Mouse (Mus musculus) mature B cell (primary cell): ENCODE data around the gene Kcnf1.

Source experiments
- in situ Hi-C: fragments of 300-500 bp; cut with MboI; formaldehyde crosslinking; loops from 2 replicates; pipeline ENCODE4 v1.14.3; 2019

The Kcnf1 gene

DNA sequence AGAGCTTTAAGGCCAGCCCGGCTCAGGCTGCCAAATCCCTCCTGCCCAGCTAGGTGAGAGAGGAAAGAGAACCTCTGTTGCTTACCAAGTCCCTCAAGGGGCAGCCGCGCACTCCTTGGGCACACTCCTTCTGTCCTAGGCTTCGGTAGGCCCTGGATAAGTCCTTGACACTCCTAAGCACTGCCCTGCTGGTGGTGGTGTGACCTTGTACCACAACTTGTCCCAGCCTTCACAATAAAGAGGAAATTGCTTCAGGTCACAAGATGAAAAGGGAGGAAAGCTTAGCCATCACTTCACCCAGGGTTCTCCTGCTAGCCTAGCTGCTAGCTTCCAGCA lies at the start of gene Kcnf1:
Kcnf1 (minus strand) TSS at position 132 of the 336 bp plus-strand sequence.
- in situ Hi-C loops = no loop called here

DNA sequence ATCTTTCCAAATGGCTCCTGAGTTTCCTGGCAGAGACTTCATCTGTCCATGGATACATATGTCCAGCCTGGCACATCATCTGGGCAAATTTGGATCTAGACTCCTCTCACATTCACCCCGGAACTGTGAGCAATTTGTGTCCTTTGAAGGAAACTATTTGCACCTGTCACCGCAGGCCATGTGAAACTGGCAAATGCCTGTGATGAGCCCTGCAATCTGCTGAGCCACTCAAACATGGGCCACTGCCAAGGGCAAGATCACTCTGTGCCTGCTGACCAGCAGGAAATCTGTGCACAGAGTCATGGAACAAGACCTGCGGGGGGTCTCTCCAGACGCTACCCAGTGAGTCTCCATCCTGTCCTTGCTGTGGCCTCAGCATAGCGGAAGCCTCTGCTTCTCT lies 48.3 kb upstream of the Kcnf1 start:
- in situ Hi-C loops = no loop called here

DNA sequence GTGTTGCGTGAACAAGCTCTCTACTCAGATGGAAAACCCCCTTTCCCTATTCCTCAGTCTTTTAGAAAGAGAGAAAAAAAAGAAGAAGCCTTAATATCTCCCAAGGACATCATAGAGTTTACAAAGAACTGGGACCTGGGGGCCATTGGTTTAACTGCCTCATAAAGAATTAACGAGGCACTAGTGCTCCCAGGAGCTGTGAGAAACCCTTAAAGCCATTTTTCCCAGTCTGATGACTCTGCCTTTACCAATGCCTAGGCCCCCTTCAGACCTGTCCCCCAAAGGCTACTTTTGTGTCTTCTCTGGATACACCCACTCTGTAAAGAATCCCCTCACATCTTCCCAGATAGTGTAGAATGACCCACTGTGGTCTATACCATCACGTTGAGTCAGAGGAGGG lies 46.4 kb upstream of the Kcnf1 start:
- in situ Hi-C loops = no loop called here

DNA sequence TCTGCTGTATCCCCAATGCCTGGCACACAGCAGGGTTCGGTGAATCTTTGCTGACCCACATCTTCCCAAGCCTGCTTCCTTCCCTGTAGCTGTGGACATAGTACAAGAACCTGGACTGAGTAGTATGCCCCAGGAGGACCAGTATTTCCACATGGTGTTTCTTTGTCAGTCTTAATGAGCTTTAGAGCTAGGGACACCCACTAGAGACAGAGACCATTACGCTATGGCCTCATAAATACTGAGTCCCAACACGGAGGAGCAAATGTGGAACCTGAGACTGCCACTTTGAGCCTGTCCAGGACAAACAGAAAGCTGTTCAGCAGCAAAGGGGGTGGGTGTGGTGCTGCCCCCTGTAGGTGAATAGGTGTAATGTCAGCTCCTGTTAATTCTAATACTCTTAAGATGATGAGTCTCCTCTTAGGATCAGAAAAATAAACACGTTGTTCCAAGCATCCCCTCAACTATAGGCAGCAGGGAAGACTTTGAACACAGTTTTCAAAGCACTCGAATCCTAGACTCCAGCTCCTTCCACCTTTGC lies 45.3 kb upstream of the Kcnf1 start:
- in situ Hi-C loops = no loop called here

DNA sequence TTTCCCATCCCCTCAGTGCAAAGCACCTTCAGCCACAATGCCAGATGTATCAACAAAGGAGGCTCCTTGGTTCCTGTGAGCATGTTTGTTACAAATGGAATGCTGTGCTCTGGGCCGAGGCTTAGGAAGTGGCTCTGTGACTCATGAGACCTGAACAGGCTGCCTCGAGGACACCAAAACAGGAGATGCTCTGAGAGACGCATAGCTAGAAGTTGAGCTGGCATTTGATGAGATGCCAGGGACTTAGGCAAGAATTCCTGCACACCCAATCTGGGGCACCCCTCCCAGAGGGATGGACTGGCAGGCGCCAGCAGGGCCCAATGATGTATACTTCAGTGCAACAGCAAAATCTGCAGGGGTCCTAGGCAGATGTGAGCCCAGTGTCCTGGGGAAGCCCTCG lies 43.9 kb upstream of the Kcnf1 start:
- in situ Hi-C loops = no loop called here

DNA sequence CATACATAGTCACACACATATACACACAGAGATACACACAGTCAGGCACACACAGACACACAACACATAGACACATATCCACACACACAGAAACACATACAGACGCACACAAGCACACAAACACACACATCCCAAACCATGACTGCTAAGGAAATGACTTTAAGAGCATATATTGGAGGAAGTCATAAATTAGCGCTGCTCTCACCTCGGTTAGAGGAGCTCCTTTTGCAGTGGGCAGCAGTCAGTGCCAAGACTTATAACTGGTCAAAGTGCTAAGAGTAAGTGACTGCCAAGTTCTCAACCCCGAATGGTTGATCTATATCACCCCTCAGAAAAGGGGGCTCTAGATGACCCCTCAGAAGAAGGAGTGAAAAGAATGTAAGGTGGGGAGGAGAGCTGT lies 42.4 kb upstream of the Kcnf1 start:
- in situ Hi-C loops = no loop called here

DNA sequence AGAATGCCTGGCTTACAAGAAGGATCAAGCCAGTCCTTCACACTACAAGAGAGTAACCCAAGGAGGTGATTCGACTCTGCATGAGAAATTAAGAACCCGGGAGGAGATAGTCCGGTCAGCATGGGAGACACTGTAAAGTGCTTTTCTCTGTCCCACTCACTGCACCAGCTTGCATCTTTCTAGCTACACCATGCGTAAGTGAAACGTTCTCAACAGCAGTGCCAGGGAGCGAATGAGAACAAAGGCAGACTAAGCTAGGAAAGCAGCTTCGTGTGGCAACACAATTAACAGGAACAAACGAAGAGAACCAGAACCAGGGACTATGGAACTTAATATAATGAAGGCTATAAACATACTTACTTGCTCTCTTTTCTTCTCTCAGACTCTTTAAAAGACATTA lies 41.7 kb upstream of the Kcnf1 start:
- in situ Hi-C loops = no loop called here

DNA sequence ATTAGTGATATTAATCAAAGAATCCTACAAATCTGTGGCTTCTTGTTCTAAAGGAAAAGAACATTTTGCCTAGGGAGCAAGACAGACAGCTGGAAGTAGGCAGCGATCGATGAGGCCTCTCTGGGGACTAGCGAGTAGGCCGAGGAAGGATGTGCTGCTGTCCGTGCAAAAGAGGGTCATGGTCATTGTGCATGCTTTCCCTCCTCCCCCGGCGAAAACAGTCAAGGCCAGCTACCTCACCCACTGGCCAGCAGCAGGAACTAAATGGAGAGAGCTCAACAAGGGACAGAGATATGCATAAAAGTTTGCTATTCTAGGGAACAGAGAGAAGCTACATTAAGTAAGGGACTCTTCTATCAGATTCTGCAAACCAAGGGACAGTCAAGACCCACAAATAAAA lies 39.1 kb upstream of the Kcnf1 start:
- in situ Hi-C loops = no loop called here

DNA sequence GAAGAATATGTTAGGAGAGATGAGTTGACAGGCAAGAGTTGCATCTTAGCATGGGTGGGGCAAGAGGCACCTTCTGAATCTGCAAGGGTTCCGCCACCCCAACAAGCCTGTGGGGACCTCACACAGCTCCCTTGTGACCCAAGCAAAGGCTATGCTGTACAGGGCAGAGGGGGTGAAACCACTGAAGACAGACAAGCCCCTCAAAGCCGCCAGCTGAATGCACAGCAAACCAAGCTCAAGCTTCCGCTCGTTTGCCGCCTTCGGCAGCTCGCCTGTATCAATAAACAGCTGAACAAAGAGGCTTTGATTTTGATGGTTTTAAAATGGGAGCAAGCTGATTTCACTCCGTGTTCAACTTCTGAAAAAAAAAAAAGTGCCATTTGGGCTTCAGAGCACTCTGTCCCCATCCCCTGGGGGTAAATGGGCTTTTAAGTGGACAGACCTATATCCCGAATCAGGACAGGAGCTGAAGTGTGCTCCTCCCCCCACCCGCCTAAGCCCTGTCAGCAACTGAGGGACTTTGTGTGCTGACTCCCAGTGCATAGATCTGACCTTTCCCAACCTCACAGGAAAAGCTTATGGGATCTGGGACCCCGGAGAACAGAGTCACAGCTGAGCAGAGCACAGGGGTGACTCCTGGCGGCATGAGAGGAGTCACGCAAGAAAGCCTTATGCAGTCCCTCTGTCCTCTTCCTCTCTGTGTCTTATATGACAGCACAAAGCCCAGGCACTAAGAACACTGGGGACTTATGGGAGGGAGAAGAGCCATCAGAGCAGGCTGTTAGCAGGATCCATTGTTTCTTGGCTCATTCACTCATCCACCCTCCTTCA lies 26.0 kb upstream of the Kcnf1 start:
- in situ Hi-C loops = no loop called here

DNA sequence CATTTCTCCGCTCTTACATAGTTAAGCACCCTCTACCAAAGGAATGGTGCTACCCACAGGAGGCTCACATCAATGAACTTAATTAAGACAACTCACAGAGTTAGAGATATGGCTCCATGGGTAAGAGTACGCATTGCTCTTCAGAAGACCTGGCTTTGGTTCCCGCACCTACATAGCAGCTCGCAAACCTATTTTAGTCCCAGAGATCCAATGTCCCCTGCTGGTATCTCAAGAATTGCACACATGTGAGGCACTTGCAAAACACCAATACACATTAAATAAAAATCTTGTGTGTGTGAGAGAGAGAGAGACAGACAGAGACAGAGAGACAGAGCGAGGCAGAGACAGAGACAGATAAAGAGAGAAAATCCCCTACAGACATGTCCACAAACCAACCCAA lies 21.9 kb upstream of the Kcnf1 start:
- in situ Hi-C loops = no loop called here

DNA sequence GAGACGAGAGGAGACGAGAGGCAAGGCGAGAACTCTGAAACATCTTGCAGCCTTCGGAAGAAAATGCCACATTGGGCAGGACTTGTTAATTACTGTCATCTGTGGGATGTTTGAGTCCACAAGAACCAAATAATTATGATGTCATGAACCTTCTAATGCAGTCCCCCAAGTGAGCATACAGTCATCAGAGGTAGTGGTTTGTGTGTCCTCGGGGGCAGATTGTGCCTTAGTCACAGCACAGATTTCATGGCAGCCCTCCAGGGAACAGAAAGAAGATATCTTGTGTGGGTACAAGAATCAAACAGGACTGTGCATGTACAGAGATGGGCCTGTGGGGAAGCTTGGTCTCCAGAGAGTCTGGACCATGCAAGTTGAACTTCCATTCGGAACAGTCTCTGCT lies 17.5 kb upstream of the Kcnf1 start:
- in situ Hi-C loops = no loop called here

DNA sequence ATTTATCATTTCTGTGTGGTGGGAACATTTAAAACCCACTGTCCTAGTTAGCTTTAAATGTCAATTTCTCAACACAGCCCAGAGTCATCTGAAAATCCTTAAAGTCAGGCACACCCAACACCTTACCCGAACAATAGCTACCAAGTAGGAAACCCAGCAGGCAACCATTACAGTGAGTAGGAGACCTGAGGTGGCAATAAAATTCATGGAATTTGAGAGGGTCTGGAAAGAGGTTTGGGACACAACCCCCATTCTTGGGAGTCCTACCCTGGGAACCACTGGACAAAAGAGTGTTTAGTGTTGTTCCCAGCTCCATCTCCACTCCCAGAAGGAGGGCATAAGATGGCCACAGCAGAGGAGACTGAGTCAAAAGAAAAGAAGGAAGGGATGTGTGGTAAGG lies 16.6 kb upstream of the Kcnf1 start:
- in situ Hi-C loops = no loop called here

DNA sequence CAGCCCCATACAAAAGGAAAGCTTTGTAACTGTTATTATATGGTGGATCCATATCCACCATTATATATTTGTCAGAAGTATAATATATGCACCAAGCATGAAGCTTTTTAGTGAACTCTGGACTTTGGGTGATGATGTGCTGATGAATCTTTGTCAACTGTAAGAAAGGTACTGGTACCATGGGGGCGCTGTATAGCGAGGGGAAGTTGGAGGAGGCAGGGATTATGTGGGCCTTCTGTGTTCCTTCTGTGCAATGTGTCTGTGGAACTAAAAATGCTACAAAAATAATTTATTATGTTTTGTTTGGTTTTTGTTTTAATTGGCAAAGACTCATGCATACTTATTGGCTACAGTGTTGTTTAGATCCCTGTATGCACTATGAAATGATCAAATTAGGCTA lies 16.2 kb upstream of the Kcnf1 start:
- in situ Hi-C loops = no loop called here

DNA sequence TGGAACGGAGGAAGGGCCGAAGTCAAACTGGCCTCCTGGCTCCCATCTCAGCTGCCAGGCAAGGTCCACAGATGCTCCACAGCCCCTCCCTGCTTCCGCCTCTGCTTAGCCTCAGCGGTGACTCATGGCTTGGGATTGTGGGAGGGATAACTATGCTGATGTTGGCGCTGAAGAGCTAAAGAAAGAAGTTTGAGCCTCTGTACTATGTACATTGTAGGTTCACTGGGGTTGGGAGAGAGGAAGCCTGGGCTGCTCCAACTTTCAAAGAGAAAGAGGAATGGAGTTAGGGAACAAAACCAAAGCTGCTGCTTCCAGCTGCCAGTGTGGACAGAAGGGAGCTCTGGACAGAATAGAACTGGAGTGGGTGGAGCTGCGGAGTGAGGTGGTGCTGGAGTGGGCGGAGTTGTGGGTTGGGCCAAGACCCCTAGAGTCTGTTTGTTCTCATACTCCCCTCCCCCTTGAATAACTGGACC lies 7.7 kb upstream of the Kcnf1 start:
- in situ Hi-C loops = no loop called here

DNA sequence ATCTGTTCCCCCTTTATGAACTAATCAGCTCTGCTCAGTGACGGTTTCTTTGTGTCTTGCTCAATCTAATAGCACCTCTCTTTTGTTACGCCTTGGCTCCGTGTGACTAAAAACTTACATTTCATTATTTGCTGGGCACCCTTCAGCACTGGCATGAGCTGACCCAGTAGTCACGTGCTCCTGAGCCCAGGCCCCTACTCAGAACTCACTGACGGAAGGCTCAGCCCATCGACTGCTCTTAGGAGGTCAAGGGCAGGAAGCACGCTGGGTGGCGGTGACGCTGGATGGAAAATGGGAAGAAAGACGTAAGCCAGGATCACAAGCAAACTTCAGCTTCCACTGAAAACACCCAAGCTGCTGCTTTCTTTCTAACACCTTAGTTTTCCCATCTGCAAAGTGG lies 7.1 kb upstream of the Kcnf1 start:
- in situ Hi-C loops = no loop called here

DNA sequence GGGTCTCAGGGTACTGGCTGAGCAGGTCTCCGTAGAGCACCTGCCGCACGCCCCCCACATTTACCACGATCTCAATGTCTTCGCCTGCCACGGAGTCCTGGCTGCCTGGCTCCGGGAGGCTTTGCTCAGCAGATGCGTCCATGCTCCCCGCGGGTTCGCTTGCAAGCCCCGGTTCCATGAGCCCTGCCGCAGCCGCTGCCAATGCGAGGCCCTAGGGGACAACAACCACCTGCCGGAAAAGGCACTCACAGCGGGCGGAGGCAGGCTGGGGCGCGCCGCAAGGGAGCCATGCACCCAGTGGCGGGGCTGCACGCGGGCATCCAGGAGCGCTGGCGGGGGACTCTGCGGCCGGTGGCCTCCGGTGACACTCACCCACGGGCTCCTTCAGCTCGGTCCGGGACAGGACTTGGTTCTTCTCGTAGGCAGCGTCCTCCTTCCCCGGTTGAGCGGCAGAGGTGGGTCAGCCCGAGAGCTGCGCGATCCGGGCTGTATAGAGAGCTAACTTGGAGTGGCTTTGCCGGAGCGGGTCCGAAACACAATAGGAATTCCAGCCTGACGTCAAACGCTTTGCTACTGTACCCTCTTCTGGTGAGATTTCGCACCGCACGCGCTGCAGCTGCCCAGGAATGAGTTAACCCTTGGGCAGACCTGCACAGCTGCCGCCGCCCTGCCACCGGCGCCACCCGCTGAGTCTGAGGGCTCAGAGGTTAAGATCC lies 489 bp downstream of the Kcnf1 start:
- in situ Hi-C loops = no loop called here

DNA sequence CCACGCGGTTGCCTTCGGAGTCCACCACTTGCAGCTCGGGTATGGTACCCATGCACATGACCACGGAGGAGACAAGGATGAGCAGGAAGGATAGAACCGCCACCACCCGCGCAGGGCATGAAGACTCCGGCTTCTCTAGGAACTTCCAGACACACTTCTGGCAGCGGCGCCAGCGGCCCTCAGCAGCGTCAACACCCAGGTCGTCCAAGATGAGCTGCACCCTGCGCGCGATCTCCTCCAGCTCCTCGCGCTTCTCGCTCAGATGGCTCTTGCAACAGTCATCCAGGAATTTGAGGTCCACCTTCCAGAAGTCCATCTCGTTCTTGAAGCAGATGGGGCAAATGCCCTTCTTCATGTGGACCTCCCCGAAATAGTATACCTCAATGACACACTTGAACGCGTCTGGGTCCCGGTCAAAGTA lies 1.1 kb downstream of the Kcnf1 start:
- in situ Hi-C loops = no loop called here

DNA sequence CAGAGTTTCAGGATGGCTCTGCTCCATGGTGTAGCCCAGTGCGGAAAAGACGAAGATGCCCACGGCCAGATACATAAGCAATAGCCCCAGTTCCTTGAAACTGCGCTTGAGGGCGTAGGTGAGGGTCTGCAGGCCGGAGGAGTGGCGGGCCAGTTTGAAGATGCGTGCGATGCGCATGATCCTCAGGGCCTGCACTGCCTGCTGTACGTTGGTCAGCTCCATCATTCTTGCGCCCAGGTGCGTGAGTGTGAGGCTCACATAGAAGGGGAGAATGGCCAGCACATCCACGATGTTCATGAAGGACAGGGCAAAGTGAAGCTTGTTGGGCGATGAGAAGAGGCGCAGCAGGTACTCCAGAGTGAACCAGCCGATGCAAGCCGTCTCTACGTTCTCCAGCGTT lies 1.6 kb downstream of the Kcnf1 start:
- in situ Hi-C loops = no loop called here

DNA sequence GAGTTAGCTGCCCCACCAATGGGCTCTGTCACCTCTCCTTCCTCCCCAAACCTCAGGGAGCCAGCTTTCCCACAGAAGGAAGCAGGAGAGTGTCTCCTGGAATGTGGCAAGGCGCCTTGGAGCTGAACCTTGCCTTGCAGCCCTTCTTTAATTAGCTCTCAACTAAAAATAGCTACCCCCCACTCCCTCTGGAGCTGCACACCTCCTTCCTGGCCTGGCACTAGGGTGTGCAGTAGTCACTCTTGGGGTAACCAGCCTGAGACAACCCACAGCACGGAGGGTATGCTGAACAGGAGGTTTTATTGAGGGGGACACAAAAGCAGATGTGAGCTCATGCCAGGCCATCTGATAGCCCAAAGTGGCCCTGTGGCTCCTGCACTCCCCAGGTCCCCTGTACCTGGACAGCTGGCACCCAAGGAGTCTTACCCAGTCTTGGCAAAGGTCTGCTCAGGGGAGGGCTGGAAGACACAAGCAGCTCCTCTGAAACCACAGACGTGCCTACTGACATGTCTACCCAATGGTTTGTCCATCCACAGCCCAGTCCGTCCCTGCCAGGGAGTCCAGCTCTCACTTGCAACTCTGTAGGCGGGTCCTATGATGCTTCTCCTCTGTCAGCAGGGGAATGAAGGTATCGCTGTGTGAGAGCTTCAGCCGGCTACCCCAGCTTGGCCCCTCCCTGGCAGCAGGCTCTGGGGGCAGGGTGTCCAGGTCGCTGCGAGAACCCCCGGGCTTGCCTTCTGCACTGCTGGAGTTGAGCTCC lies 2.4 kb downstream of the Kcnf1 start:
- in situ Hi-C loops = no loop called here

DNA sequence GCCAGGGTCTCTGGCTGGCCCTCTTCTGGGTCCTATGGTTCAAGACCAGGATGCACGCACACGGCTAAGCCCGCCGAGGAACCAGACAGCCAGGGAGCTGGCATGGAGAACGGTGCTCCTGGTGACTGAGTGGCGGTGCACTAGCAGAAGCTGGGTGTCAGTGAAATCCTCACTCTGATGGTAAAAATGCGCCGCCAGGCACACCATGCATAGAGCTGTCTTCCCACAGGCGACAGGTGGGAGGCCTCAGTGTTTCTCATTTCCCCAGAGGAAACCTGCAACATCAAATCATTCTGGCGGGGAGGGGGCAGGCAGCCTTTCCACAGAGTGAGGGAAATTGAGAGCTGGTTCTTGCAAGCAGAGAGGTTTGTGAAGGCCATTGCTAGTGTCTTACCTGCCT lies 6.3 kb downstream of the Kcnf1 start:
- in situ Hi-C loops = no loop called here

DNA sequence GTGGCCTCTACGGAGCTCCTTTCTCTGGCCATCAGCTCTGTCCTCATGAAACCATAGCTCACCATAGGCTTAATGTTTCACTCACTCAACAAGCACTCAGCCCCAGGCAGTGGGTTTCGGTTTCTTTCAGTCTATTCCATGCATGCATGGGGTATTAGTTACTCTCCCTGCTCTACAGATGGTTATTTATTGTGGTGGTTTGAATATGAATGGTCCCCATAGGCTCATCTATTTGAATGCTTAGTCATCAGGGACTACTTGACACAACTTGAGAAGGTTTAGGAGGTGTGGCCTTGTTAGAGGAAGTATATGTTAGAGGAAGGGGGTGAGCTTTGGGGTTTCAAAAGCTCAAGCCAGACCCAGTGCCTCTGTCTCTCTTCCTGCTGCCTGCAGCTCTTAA lies 10.6 kb downstream of the Kcnf1 start:
- in situ Hi-C loops = no loop called here

DNA sequence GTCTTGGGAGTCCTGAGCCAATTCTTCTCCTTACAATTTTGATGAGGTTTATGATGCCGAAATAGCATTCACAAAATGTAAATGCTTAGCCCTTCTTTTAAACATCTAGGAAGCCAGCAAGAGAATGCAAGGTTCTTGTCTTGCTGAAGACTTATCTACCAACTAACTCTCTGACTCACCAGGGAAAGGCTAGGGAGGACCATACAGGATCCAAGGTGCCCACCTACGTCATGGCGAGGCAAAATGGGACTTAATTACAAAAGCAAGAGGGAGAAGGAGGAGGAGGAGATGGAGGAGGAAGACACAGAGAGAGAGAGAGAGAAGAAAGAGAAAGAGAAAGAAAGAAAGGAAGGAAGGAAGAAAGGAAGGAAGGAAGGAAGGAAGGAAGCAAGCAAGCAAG lies 12.7 kb downstream of the Kcnf1 start:
- in situ Hi-C loops = no loop called here

DNA sequence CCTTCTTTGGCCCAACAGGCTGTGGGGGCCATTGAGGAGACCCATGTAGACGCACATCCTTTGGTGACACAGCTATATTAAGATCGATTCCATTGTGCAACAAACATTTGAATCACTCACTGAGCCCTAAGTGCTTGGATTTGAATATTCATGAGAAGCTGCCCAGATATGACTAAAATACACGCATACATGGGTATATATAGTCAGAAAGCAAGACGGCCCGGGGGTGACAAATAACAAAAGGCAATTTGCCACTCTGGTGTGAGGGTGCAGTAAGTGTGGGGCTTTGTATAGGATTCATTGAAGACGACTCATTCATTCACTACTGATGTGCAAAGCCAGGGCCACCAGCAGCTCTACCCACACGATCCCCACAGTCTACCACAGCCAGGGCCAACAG lies 17.1 kb downstream of the Kcnf1 start:
- in situ Hi-C loops = no loop called here
